Mouse (Mus musculus) neural tube, embryonic 15.5 days (tissue): ENCODE measurements around the gene Wdr18. TPM values are rescaled to one million over a fixed set of nuclear protein-coding genes. Genes with fewer than 3 reads are reported as not detected.
A peak's percentile ranks its signal among the peaks of the same experiment; 100 is the strongest.

Source experiments
- ATAC-seq: fragments of 200-750 bp; cut with Nextera tagmentation; 2 replicates; pipeline ENCODE4 v1.8.0; 2017; ENCODE audit warnings: mild to moderate bottlenecking, moderate TSS enrichment, moderate library complexity; ENCODE audit not compliant: low FRiP score
- H3K27ac ChIP-seq: fragments of 300-500 bp; sonication (generic); replicated peaks from 2 replicates; pipeline ENCODE4 v1.5.1; 2015; ENCODE audit warnings: mild to moderate bottlenecking, inconsistent platforms
- H3K27me3 ChIP-seq: fragments of 300-500 bp; sonication (generic); replicated peaks from 2 replicates; pipeline ENCODE4 v1.6.1; 2015; ENCODE audit warnings: inconsistent platforms
- H3K36me3 ChIP-seq: fragments of 300-500 bp; sonication (generic); 2 replicates; pipeline ENCODE4 v1.6.1; 2015; ENCODE audit warnings: inconsistent platforms
- H3K4me1 ChIP-seq: fragments of 300-500 bp; sonication (generic); 2 replicates; pipeline ENCODE4 v1.6.1; 2015; ENCODE audit warnings: inconsistent platforms
- H3K4me2 ChIP-seq: fragments of 300-500 bp; sonication (generic); 2 replicates; pipeline ENCODE4 v1.6.1; 2015; ENCODE audit warnings: inconsistent platforms, mild to moderate bottlenecking, moderate library complexity
- H3K4me3 ChIP-seq: fragments of 300-500 bp; sonication (generic); replicated peaks from 2 replicates; pipeline ENCODE4 v1.5.1; 2015; ENCODE audit warnings: mild to moderate bottlenecking, inconsistent platforms
- H3K9ac ChIP-seq: fragments of 300-500 bp; sonication (generic); replicated peaks from 2 replicates; pipeline ENCODE4 v1.6.1; 2015; ENCODE audit warnings: mild to moderate bottlenecking, inconsistent platforms
- H3K9me3 ChIP-seq: fragments of 300-500 bp; sonication (generic); replicated peaks from 2 replicates; pipeline ENCODE4 v1.6.1; 2016; ENCODE audit warnings: inconsistent platforms
- WGBS: fragments of 180-500 bp; shearing (Covaris S2); methylation state at CpG from one replicate; pipeline ENCODE4 v1.1.7; 2015; ENCODE audit warnings: mixed read lengths; 5-methylcytosine and 5-hydroxymethylcytosine counted together
- polyA plus RNA-seq: library from polyadenylated mRNA; unstranded; fragments of >200 nt; fragmentation: Nextera tagmentation; extraction: Ambion mirVana; gene quantifications from 2 replicates; pipeline ENCODE4 v1.2.1, GENCODE M21; 2015

Gene Wdr18
- polyA plus RNA-seq, 1 experiment from 2014 or later = 94.4 TPM

GRCm38 (mm10) chr10:79971183-79971497 is 11.2 kb downstream of the Wdr18 start:
- Histone ChIP-seq H3K9me3 (no peaks in the 10 kb centered on the region), H3K9ac (peak overlapping the region; percentile 38; the same call in 1 of the 2 replicates), H3K27ac (no peak overlapping the region), H3K4me1 (peaks cover 10% of the 10 kb centered on the region), H3K4me3 (peak overlapping the region; percentile 40), H3K4me2 (peak overlapping the region; percentile 72), H3K36me3 (peaks cover 35% of the 10 kb centered on the region), H3K27me3 (peaks cover 45% of the 10 kb centered on the region)
- WGBS = 3% methylated on average over 21 of the region's 21 CpGs
- no peak; the same call in 1 of the 2 replicates for ATAC-seq

- Histone ChIP-seq H3K27ac (no peak overlapping the region), H3K36me3 (peaks cover 35% of the 10 kb centered on the region), H3K9ac (no peak overlapping the region), H3K27me3 (peaks cover 45% of the 10 kb centered on the region), H3K4me2 (no peak overlapping the region), H3K4me3 (no peak overlapping the region), H3K4me1 (peaks cover 10% of the 10 kb centered on the region), H3K9me3 (no peaks in the 10 kb centered on the region)
- ATAC-seq = no peak
- 65% methylated on average over 14 of the region's 14 CpGs for WGBS
These were observed 12.9 kb downstream of the Wdr18 start for GRCm38 (mm10) chr10:79972831-79973230.

- H3K9me3 ChIP-seq = no peaks in the 10 kb centered on the region
- H3K4me3 ChIP-seq = no peak overlapping the region
- peaks cover 10% of the 10 kb centered on the region for H3K4me1 ChIP-seq
- ATAC-seq = no peak
- no peak overlapping the region for H3K27ac ChIP-seq
- H3K9ac ChIP-seq = no peak overlapping the region
- peaks cover 41% of the 10 kb centered on the region for H3K36me3 ChIP-seq
- 93% methylated on average over 21 of the region's 21 CpGs for WGBS
- H3K27me3 ChIP-seq = peaks cover 37% of the 10 kb centered on the region
- H3K4me2 ChIP-seq = no peak overlapping the region
These were observed 14.1 kb downstream of the Wdr18 start for GRCm38 (mm10) chr10:79974087-79974486.

- H3K4me2 ChIP-seq = no peak overlapping the region
- no peak overlapping the region for H3K27ac ChIP-seq
- WGBS = 86% methylated on average over 8 of the region's 8 CpGs
- no peak overlapping the region for H3K9ac ChIP-seq
- no peak overlapping the region for H3K4me3 ChIP-seq
- H3K4me1 ChIP-seq = peaks cover 10% of the 10 kb centered on the region
- peaks cover 31% of the 10 kb centered on the region for H3K27me3 ChIP-seq
- H3K36me3 ChIP-seq = peaks cover 45% of the 10 kb centered on the region
- no peak for ATAC-seq
- H3K9me3 ChIP-seq = no peaks in the 10 kb centered on the region
These were observed 14.7 kb downstream of the Wdr18 start for GRCm38 (mm10) chr10:79974668-79975067.

- 87% methylated on average over 28 of the region's 28 CpGs for WGBS
These were observed 16.2 kb downstream of the Wdr18 start for GRCm38 (mm10) chr10:79976071-79976721.

GRCm38 (mm10) chr10:79976722-79977107 is 16.8 kb downstream of the Wdr18 start:
- H3K36me3 ChIP-seq = peaks cover 45% of the 10 kb centered on the region

More at GRCm38 (mm10) chr10:79976071-79976721, 16.2 kb downstream of the Wdr18 start:
- Histone ChIP-seq H3K36me3 (peaks cover 45% of the 10 kb centered on the region), H3K9me3 (no peaks in the 10 kb centered on the region), H3K4me3 (no peak overlapping the region), H3K9ac (no peak overlapping the region), H3K4me2 (no peak overlapping the region), H3K27me3 (peaks cover 16% of the 10 kb centered on the region), H3K27ac (no peak overlapping the region), H3K4me1 (peaks cover 14% of the 10 kb centered on the region)
- no peak for ATAC-seq

GRCm38 (mm10) chr10:79977324-79977723 is 17.4 kb downstream of the Wdr18 start:
- WGBS = 80% methylated on average over 28 of the region's 28 CpGs
- ATAC-seq = no peak

More at GRCm38 (mm10) chr10:79976722-79977107, 16.8 kb downstream of the Wdr18 start:
- Histone ChIP-seq H3K9ac (no peak overlapping the region), H3K27me3 (peaks cover 11% of the 10 kb centered on the region), H3K4me1 (peaks cover 18% of the 10 kb centered on the region), H3K4me2 (no peak overlapping the region), H3K27ac (no peak overlapping the region), H3K4me3 (no peak overlapping the region), H3K9me3 (no peaks in the 10 kb centered on the region)
- WGBS = 69% methylated on average over 36 of the region's 36 CpGs
- ATAC-seq = no peak

GRCm38 (mm10) chr10:79978061-79978460 is 18.1 kb downstream of the Wdr18 start:
- Histone ChIP-seq H3K9ac (no peak overlapping the region), H3K27me3 (no peaks in the 10 kb centered on the region; the same call in 1 of the 2 replicates), H3K27ac (no peak overlapping the region), H3K4me2 (no peak overlapping the region), H3K4me3 (no peak overlapping the region), H3K4me1 (peaks cover 29% of the 10 kb centered on the region), H3K36me3 (peaks cover 45% of the 10 kb centered on the region), H3K9me3 (no peaks in the 10 kb centered on the region)
- WGBS = 96% methylated on average over 21 of the region's 21 CpGs
- ATAC-seq = no peak

More at GRCm38 (mm10) chr10:79977324-79977723, 17.4 kb downstream of the Wdr18 start:
- no peak overlapping the region for H3K4me3 ChIP-seq
- no peak overlapping the region for H3K9ac ChIP-seq
- H3K27me3 ChIP-seq = peaks cover 5% of the 10 kb centered on the region
- no peaks in the 10 kb centered on the region for H3K9me3 ChIP-seq
- H3K27ac ChIP-seq = no peak overlapping the region
- no peak overlapping the region for H3K4me2 ChIP-seq
- peaks cover 22% of the 10 kb centered on the region for H3K4me1 ChIP-seq
- peaks cover 45% of the 10 kb centered on the region for H3K36me3 ChIP-seq

GRCm38 (mm10) chr10:79979401-79980155 is 19.6 kb downstream of the Wdr18 start:
- H3K27me3 ChIP-seq = no peaks in the 10 kb centered on the region
- ATAC-seq = no peak
- H3K4me2 ChIP-seq = no peak overlapping the region
- no peak overlapping the region for H3K9ac ChIP-seq
- H3K4me1 ChIP-seq = peaks cover 35% of the 10 kb centered on the region
- peaks cover 45% of the 10 kb centered on the region for H3K36me3 ChIP-seq
- no peak overlapping the region for H3K4me3 ChIP-seq
- 95% methylated on average over 22 of the region's 22 CpGs for WGBS
- H3K27ac ChIP-seq = no peak overlapping the region
- H3K9me3 ChIP-seq = no peaks in the 10 kb centered on the region

- WGBS = 77% methylated on average over 5 of the region's 5 CpGs
- Histone ChIP-seq H3K27me3 (peaks cover 12% of the 10 kb centered on the region), H3K27ac (peak overlapping the region; percentile 98)
These were observed 23.3 kb downstream of the Wdr18 start for GRCm38 (mm10) chr10:79983205-79983604.

GRCm38 (mm10) chr10:79983670-79984069 is 23.7 kb downstream of the Wdr18 start:
- H3K27ac ChIP-seq = peak overlapping the region; percentile 98
- H3K9ac ChIP-seq = peak overlapping the region; percentile 79
- peak overlapping the region; percentile 61 for H3K4me3 ChIP-seq
- H3K4me1 ChIP-seq = peaks cover 62% of the 10 kb centered on the region
- peak overlapping the region; percentile 96 for H3K4me2 ChIP-seq
- H3K27me3 ChIP-seq = peaks cover 16% of the 10 kb centered on the region
- ATAC-seq = no peak
- H3K9me3 ChIP-seq = no peaks in the 10 kb centered on the region
- H3K36me3 ChIP-seq = peaks cover 8% of the 10 kb centered on the region
- under 1% methylated on average over 19 of the region's 21 CpGs for WGBS

More at GRCm38 (mm10) chr10:79983205-79983604, 23.3 kb downstream of the Wdr18 start:
- ATAC-seq = no peak
- Histone ChIP-seq H3K9me3 (no peaks in the 10 kb centered on the region), H3K4me2 (peak overlapping the region; percentile 96), H3K9ac (peak overlapping the region; percentile 79), H3K36me3 (peaks cover 12% of the 10 kb centered on the region), H3K4me3 (peak overlapping the region; percentile 61), H3K4me1 (peaks cover 58% of the 10 kb centered on the region)
